Mouse (Mus musculus) brain, embryonic 14.5 days (tissue): ENCODE measurements around the gene Gnb1.

ENCODE experiments used
- CTCF ChIP-seq: fragments of 200-500 bp; IDR thresholded peaks from 2 replicates; pipeline ENCODE4 v1.5.1; 2012; ENCODE audit warnings: inconsistent platforms, mild to moderate bottlenecking, moderate library complexity, borderline replicate concordance; ENCODE audit not compliant: insufficient read depth, insufficient read length; ENCODE audit errors: extremely low read depth
- POLR2A ChIP-seq: fragments of 200-500 bp; IDR thresholded peaks from 2 replicates; pipeline ENCODE4 v1.6.1; 2012; ENCODE audit warnings: mild to moderate bottlenecking, inconsistent platforms, borderline replicate concordance; ENCODE audit not compliant: poor library complexity, insufficient read depth, insufficient read length, severe bottlenecking; ENCODE audit errors: extremely low read depth

DNA sequence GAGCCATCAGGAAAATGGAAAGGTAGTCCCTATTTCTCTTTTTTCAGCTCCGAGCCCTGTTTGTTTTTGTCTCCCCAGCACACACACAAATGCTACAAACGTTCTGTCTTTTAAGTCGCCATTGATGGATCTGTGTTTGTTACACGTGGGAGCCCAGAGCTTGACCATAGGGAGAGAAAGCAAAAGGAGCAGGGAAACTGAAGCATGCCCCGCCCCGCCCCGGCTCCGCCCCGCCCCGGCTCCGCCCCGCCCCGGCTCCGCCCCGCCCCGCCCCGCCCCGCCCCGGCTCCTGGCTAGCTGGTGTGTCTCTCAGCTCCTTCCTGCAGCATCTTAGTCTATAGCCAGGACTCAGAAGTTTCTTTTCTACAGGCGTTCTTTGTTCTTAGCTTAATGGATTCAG lies 107.4 kb downstream of the Gnb1 start:
- TF ChIP-seq CTCF (no peak), POLR2A (no peak)
